27 mouse cellular contexts compared by ENCODE assay signal in genomic region chr10:78689973-78690372, GRCm38 (mm10). TPM values are rescaled to one million over a fixed set of nuclear protein-coding genes. Genes with fewer than 3 reads are reported as not detected.
"Had no signal": no experiment of that assay in that cellular context is flagged by ENCODE, and none has a peak within 500 bp of the region (broad histone marks: within the 10 kb centered on the region; RNA-seq: fewer than 3 reads in every experiment).

No protein-coding gene starts in this region.

- H3K4me2 ChIP-seq: heart, embryonic 11.5 days; heart, embryonic 13.5 days; heart, embryonic 15.5 days; hindbrain, embryonic 13.5 days; hindbrain, embryonic 15.5 days; kidney, embryonic 15.5 days; limb, embryonic 13.5 days; limb, embryonic 15.5 days had no signal

- DNase-seq: gastrocnemius, postnatal 14 days; gastrocnemius, postnatal 36 days; heart, adult 2 months; heart, postnatal 14 days; heart, postnatal 36 days; kidney, adult 11 months; kidney, adult 2 months; kidney, adult 9 months; kidney, postnatal 14 days; kidney, postnatal 36 days; layer of hippocampus, adult 9-11 months; layer of hippocampus, postnatal 36 days; left cerebral cortex, postnatal 4 days had no signal

- H3K36me3 ChIP-seq: heart, embryonic 13.5 days; heart, embryonic 15.5 days; hindbrain, embryonic 13.5 days; hindbrain, embryonic 15.5 days; kidney, embryonic 15.5 days; limb, embryonic 13.5 days; limb, embryonic 15.5 days had no signal

- H3K9ac ChIP-seq: heart, embryonic 13.5 days; heart, embryonic 15.5 days; hindbrain, embryonic 13.5 days; hindbrain, embryonic 15.5 days; kidney, embryonic 15.5 days; limb, embryonic 13.5 days; limb, embryonic 15.5 days had no signal

- H3K27ac ChIP-seq: heart, adult 2 months; heart, embryonic 13.5 days; heart, embryonic 15.5 days; hindbrain, embryonic 13.5 days; hindbrain, embryonic 15.5 days; hindbrain, postnatal 0 days; kidney, embryonic 15.5 days; kidney, postnatal 0 days; limb, embryonic 13.5 days; limb, embryonic 15.5 days had no signal

- H3K4me1 ChIP-seq: heart, embryonic 13.5 days; heart, embryonic 15.5 days; hindbrain, embryonic 13.5 days; hindbrain, embryonic 15.5 days; kidney, embryonic 15.5 days had no signal

- H3K27me3 ChIP-seq: heart, embryonic 13.5 days; heart, embryonic 15.5 days; hindbrain, embryonic 13.5 days; hindbrain, embryonic 15.5 days; kidney, embryonic 15.5 days; limb, embryonic 15.5 days had no signal

- H3K4me3 ChIP-seq: heart, adult 2 months; heart, embryonic 13.5 days; heart, embryonic 15.5 days; hindbrain, embryonic 13.5 days; hindbrain, embryonic 15.5 days; kidney, embryonic 15.5 days; limb, embryonic 13.5 days; limb, embryonic 15.5 days had no signal

- ATAC-seq: hindbrain, postnatal 0 days; intestine, embryonic 16.5 days had no signal

- H3K9me3 ChIP-seq: heart, embryonic 13.5 days; heart, embryonic 15.5 days; hindbrain, embryonic 13.5 days; hindbrain, embryonic 15.5 days; kidney, embryonic 15.5 days; limb, embryonic 13.5 days; limb, embryonic 15.5 days had no signal

RNA-seq across cellular contexts. Expression of gene Casp14, which starts 28.1 kb away (rescaled TPM):
- polyA plus RNA-seq: gonadal fat pad, adult 2 months; heart, adult 2 months; heart, embryonic 11.5 days; heart, embryonic 13.5 days; heart, embryonic 15.5 days; heart, postnatal 0 days; hindbrain, embryonic 11.5 days; hindbrain, embryonic 13.5 days; hindbrain, embryonic 15.5 days; hindbrain, postnatal 0 days; kidney, adult 2 months; kidney, embryonic 15.5 days; kidney, postnatal 0 days had no signal
